Mouse (Mus musculus) intestine, postnatal 0 days (tissue): ENCODE measurements at regions not wholly inside any gene's neighbourhood (a gene's known extent, or its start where the extent isn't known, plus 50 kb on each side); places are given as distances from the start of the nearest gene placed in this dataset.

Source experiments
- ATAC-seq: fragments of 200-750 bp; cut with Nextera tagmentation; 2 replicates; pipeline ENCODE4 v1.8.0; 2017; ENCODE audit warnings: mild to moderate bottlenecking, moderate TSS enrichment, moderate library complexity
- H3K27ac ChIP-seq: fragments of 300-500 bp; sonication (generic); 2 replicates; pipeline ENCODE4 v1.5.1; 2014; ENCODE audit warnings: mild to moderate bottlenecking, low read depth, low read length, moderate library complexity
- H3K27me3 ChIP-seq: fragments of 300-500 bp; sonication (generic); replicated peaks from 2 replicates; pipeline ENCODE4 v1.6.1; 2014; ENCODE audit warnings: low read length, mixed read lengths; ENCODE audit not compliant: control insufficient read depth, insufficient read depth
- H3K36me3 ChIP-seq: fragments of 300-500 bp; sonication (generic); 2 replicates; pipeline ENCODE4 v1.6.1; 2014; ENCODE audit warnings: mild to moderate bottlenecking, moderate library complexity; ENCODE audit not compliant: control insufficient read depth, insufficient read depth
- H3K4me1 ChIP-seq: fragments of 300-500 bp; sonication (generic); replicated peaks from 2 replicates; pipeline ENCODE4 v1.6.1; 2014; ENCODE audit warnings: antibody characterized with exemption, low read length, mixed read lengths; ENCODE audit not compliant: control insufficient read depth, insufficient read depth
- H3K4me2 ChIP-seq: fragments of 300-500 bp; sonication (generic); replicated peaks from 2 replicates; pipeline ENCODE4 v1.6.1; 2014; ENCODE audit warnings: low read depth, mild to moderate bottlenecking, moderate library complexity
- H3K4me3 ChIP-seq: fragments of 300-500 bp; sonication (generic); 2 replicates; pipeline ENCODE4 v1.5.1; 2014; ENCODE audit warnings: low read depth, low read length
- H3K9ac ChIP-seq: fragments of 300-500 bp; sonication (generic); 2 replicates; pipeline ENCODE4 v1.6.1; 2014; ENCODE audit warnings: mild to moderate bottlenecking, low read depth, low read length
- H3K9me3 ChIP-seq: fragments of 300-500 bp; sonication (generic); 2 replicates; pipeline ENCODE4 v1.6.1; 2016; ENCODE audit warnings: mixed run types; ENCODE audit not compliant: control insufficient read depth
- CTCF ChIP-seq: sonication (generic); IDR thresholded peaks from 2 replicates; pipeline ENCODE4 v1.5.1; 2016; ENCODE audit warnings: low read depth, mild to moderate bottlenecking, control low read depth, antibody characterized with exemption, moderate library complexity
- WGBS: fragments of 180-500 bp; shearing (Covaris S2); extraction: QIAGEN DNeasy Blood & Tissue Kit; methylation state at CpG from one replicate; pipeline ENCODE4 v1.1.7; 2014; 5-methylcytosine and 5-hydroxymethylcytosine counted together

- no peaks in the 10 kb centered on the region for H3K9me3 ChIP-seq
- ATAC-seq = no peak
- H3K27ac ChIP-seq = no peak overlapping the region
- no peak overlapping the region for H3K4me2 ChIP-seq
- no peak overlapping the region for H3K9ac ChIP-seq
- no peaks in the 10 kb centered on the region for H3K4me1 ChIP-seq
- TF ChIP-seq CTCF = no peak
- H3K4me3 ChIP-seq = no peak overlapping the region
- no peaks in the 10 kb centered on the region for H3K36me3 ChIP-seq
- WGBS = 76% methylated on average over 9 of the region's 9 CpGs
- H3K27me3 ChIP-seq = no peaks in the 10 kb centered on the region
Observed at GRCm38 (mm10) chr10:126660024-126660423, 241.1 kb downstream of the Atp23 start.

- H3K4me1 ChIP-seq = no peaks in the 10 kb centered on the region
- no peak overlapping the region for H3K4me2 ChIP-seq
- H3K4me3 ChIP-seq = no peak overlapping the region
- no peaks in the 10 kb centered on the region for H3K27me3 ChIP-seq
- TF ChIP-seq CTCF = no peak
- no peak overlapping the region for H3K9ac ChIP-seq
- H3K27ac ChIP-seq = no peak overlapping the region
- no peaks in the 10 kb centered on the region for H3K9me3 ChIP-seq
- H3K36me3 ChIP-seq = no peaks in the 10 kb centered on the region
- no peak for ATAC-seq
- 79% methylated on average over 3 of the region's 3 CpGs for WGBS
Observed at GRCm38 (mm10) chr10:126652693-126653092, 248.5 kb downstream of the Atp23 start.

GRCm38 (mm10) chr10:126646587-126646986 is 254.6 kb downstream of the Atp23 start:
- Histone ChIP-seq H3K4me1 (no peaks in the 10 kb centered on the region), H3K4me3 (no peak overlapping the region), H3K9me3 (no peaks in the 10 kb centered on the region), H3K27ac (no peak overlapping the region), H3K27me3 (no peaks in the 10 kb centered on the region), H3K36me3 (no peaks in the 10 kb centered on the region), H3K9ac (no peak overlapping the region), H3K4me2 (no peak overlapping the region)
- 61% methylated on average over 4 of the region's 4 CpGs for WGBS
- ATAC-seq = no peak
- TF ChIP-seq CTCF = no peak

GRCm38 (mm10) chr10:126641792-126642289 is 259.3 kb downstream of the Atp23 start:
- WGBS = 19% methylated on average over 9 of the region's 9 CpGs
- Histone ChIP-seq H3K4me3 (no peak overlapping the region), H3K27ac (no peak overlapping the region), H3K27me3 (no peaks in the 10 kb centered on the region), H3K4me1 (no peaks in the 10 kb centered on the region), H3K9ac (no peak overlapping the region), H3K36me3 (no peaks in the 10 kb centered on the region), H3K9me3 (no peaks in the 10 kb centered on the region), H3K4me2 (no peak overlapping the region)
- ATAC-seq = no peak
- TF ChIP-seq CTCF = no peak

- no peak for TF ChIP-seq CTCF
- no peak for ATAC-seq
- WGBS = 23% methylated on average over 13 of the region's 13 CpGs
Observed at GRCm38 (mm10) chr10:126634731-126635130, 266.4 kb downstream of the Atp23 start.

GRCm38 (mm10) chr10:126628057-126628456 is 273.1 kb downstream of the Atp23 start:
- 53% methylated on average over 4 of the region's 4 CpGs for WGBS
- no peaks in the 10 kb centered on the region for H3K27me3 ChIP-seq
- no peak overlapping the region for H3K9ac ChIP-seq
- no peak overlapping the region for H3K4me2 ChIP-seq
- TF ChIP-seq CTCF = peak; percentile 48
- no peak for ATAC-seq
- no peak overlapping the region for H3K4me3 ChIP-seq
- no peaks in the 10 kb centered on the region for H3K4me1 ChIP-seq
- H3K36me3 ChIP-seq = no peaks in the 10 kb centered on the region
- H3K27ac ChIP-seq = no peak overlapping the region
- no peaks in the 10 kb centered on the region for H3K9me3 ChIP-seq

More at GRCm38 (mm10) chr10:126634731-126635130, 266.4 kb downstream of the Atp23 start:
- H3K9ac ChIP-seq = no peak overlapping the region
- no peaks in the 10 kb centered on the region for H3K4me1 ChIP-seq
- no peak overlapping the region for H3K27ac ChIP-seq
- no peaks in the 10 kb centered on the region for H3K9me3 ChIP-seq
- no peaks in the 10 kb centered on the region for H3K27me3 ChIP-seq
- H3K36me3 ChIP-seq = no peaks in the 10 kb centered on the region
- H3K4me3 ChIP-seq = no peak overlapping the region
- no peak overlapping the region for H3K4me2 ChIP-seq

- WGBS = 64% methylated on average over 7 of the region's 7 CpGs
- H3K9me3 ChIP-seq = no peaks in the 10 kb centered on the region
- no peak for TF ChIP-seq CTCF
- H3K27me3 ChIP-seq = no peaks in the 10 kb centered on the region
- no peak overlapping the region for H3K4me3 ChIP-seq
- no peak overlapping the region for H3K4me2 ChIP-seq
- H3K4me1 ChIP-seq = no peaks in the 10 kb centered on the region
- no peak for ATAC-seq
- H3K27ac ChIP-seq = no peak overlapping the region
- H3K36me3 ChIP-seq = no peaks in the 10 kb centered on the region
- H3K9ac ChIP-seq = no peak overlapping the region
Observed at GRCm38 (mm10) chr10:126625466-126625865, 275.7 kb downstream of the Atp23 start.
